Mouse (Mus musculus) hindbrain, embryonic 16.5 days (tissue): Measurements from ENCODE around the gene Rasgef1b. TPM values are rescaled to one million over a fixed set of nuclear protein-coding genes. Genes with fewer than 3 reads are reported as not detected.

ENCODE experiments used
- ATAC-seq: fragments of 200-750 bp; cut with Nextera tagmentation; 2 replicates; pipeline ENCODE4 v1.8.0; 2017; ENCODE audit warnings: moderate TSS enrichment, moderate library complexity
- H3K27ac ChIP-seq: fragments of 300-500 bp; sonication (generic); 2 replicates; pipeline ENCODE4 v1.5.1; 2014; ENCODE audit warnings: low read depth, mild to moderate bottlenecking, control low read depth, low read length, moderate library complexity
- H3K27me3 ChIP-seq: fragments of 300-500 bp; sonication (generic); replicated peaks from 2 replicates; pipeline ENCODE4 v1.6.1; 2014; ENCODE audit warnings: low read length; ENCODE audit not compliant: control insufficient read depth, insufficient read depth
- H3K36me3 ChIP-seq: fragments of 300-500 bp; sonication (generic); 2 replicates; pipeline ENCODE4 v1.6.1; 2014; ENCODE audit warnings: mild to moderate bottlenecking, low read length, moderate library complexity, mixed read lengths; ENCODE audit not compliant: control insufficient read depth, insufficient read depth
- H3K4me1 ChIP-seq: fragments of 300-500 bp; sonication (generic); 2 replicates; pipeline ENCODE4 v1.6.1; 2014; ENCODE audit warnings: low read depth, low read length; ENCODE audit not compliant: control insufficient read depth, insufficient read depth
- H3K4me2 ChIP-seq: fragments of 300-500 bp; sonication (generic); 2 replicates; pipeline ENCODE4 v1.6.1; 2014; ENCODE audit warnings: mild to moderate bottlenecking, low read length, control low read depth, moderate library complexity
- H3K4me3 ChIP-seq: fragments of 300-500 bp; sonication (generic); 2 replicates; pipeline ENCODE4 v1.5.1; 2014; ENCODE audit warnings: mild to moderate bottlenecking, low read length, control low read depth, moderate library complexity
- H3K9ac ChIP-seq: fragments of 300-500 bp; sonication (generic); 2 replicates; pipeline ENCODE4 v1.6.1; 2014; ENCODE audit warnings: low read depth, mild to moderate bottlenecking, control low read depth, low read length, moderate library complexity
- H3K9me3 ChIP-seq: fragments of 300-500 bp; sonication (generic); 2 replicates; pipeline ENCODE4 v1.6.1; 2014; ENCODE audit warnings: mild to moderate bottlenecking, low read length, moderate library complexity; ENCODE audit not compliant: control insufficient read depth
- WGBS: fragments of 180-500 bp; shearing (Covaris S2); extraction: QIAGEN DNeasy Blood & Tissue Kit; methylation state at CpG from one replicate; pipeline ENCODE4 v1.1.7; 2014; 5-methylcytosine and 5-hydroxymethylcytosine counted together
- polyA plus RNA-seq: library from polyadenylated mRNA; unstranded; fragments of >200 nt; fragmentation: Nextera tagmentation; extraction: Ambion mirVana; gene quantifications from 2 replicates; pipeline ENCODE4 v1.2.1, GENCODE M21; 2015

Rasgef1b gene
- polyA plus RNA-seq, 1 experiment from 2014 or later: 43.5 TPM

GRCm38 (mm10) chr5:99476640-99477419 lies 252.0 kb downstream of the Rasgef1b start:
- Histone ChIP-seq H3K4me2 (no peak overlapping the region), H3K27ac (no peak overlapping the region), H3K4me3 (no peak overlapping the region), H3K9me3 (no peaks in the 10 kb centered on the region), H3K36me3 (no peaks in the 10 kb centered on the region), H3K4me1 (peaks cover 7% of the 10 kb centered on the region), H3K27me3 (no peaks in the 10 kb centered on the region), H3K9ac (no peak overlapping the region)
- 89% methylated on average over 6 of the region's 6 CpGs for WGBS
- no peak for ATAC-seq

- 82% methylated on average over 5 of the region's 5 CpGs for WGBS
- Histone ChIP-seq H3K27ac (no peak overlapping the region), H3K9me3 (no peaks in the 10 kb centered on the region), H3K9ac (no peak overlapping the region), H3K27me3 (no peaks in the 10 kb centered on the region), H3K4me1 (no peaks in the 10 kb centered on the region; the same call in 1 of the 2 replicates), H3K36me3 (no peaks in the 10 kb centered on the region), H3K4me3 (no peak overlapping the region), H3K4me2 (no peak overlapping the region)
- ATAC-seq: no peak
These were observed 256.1 kb downstream of the Rasgef1b start for GRCm38 (mm10) chr5:99472607-99473335.

- no peak for ATAC-seq
- no peaks in the 10 kb centered on the region for H3K27me3 ChIP-seq
- H3K27ac ChIP-seq: no peak overlapping the region
- no peak overlapping the region for H3K4me2 ChIP-seq
- no peaks in the 10 kb centered on the region for H3K9me3 ChIP-seq
- H3K4me1 ChIP-seq: no peaks in the 10 kb centered on the region; the same call in 1 of the 2 replicates
- no peaks in the 10 kb centered on the region for H3K36me3 ChIP-seq
- no peak overlapping the region for H3K9ac ChIP-seq
- H3K4me3 ChIP-seq: no peak overlapping the region
- 79% methylated on average over 4 of the region's 4 CpGs for WGBS
These were observed 257.1 kb downstream of the Rasgef1b start for GRCm38 (mm10) chr5:99471790-99472189.

GRCm38 (mm10) chr5:99470613-99471012 lies 258.3 kb downstream of the Rasgef1b start:
- no peak overlapping the region for H3K4me3 ChIP-seq
- H3K27ac ChIP-seq: no peak overlapping the region
- H3K4me1 ChIP-seq: no peaks in the 10 kb centered on the region; the same call in 1 of the 2 replicates
- ATAC-seq: no peak
- H3K9ac ChIP-seq: no peak overlapping the region
- H3K4me2 ChIP-seq: no peak overlapping the region
- no peaks in the 10 kb centered on the region for H3K36me3 ChIP-seq
- H3K9me3 ChIP-seq: no peaks in the 10 kb centered on the region
- H3K27me3 ChIP-seq: no peaks in the 10 kb centered on the region

GRCm38 (mm10) chr5:99459007-99459406 lies 269.9 kb downstream of the Rasgef1b start:
- Histone ChIP-seq H3K9me3 (no peaks in the 10 kb centered on the region), H3K27me3 (no peaks in the 10 kb centered on the region), H3K9ac (no peak overlapping the region), H3K36me3 (no peaks in the 10 kb centered on the region), H3K4me1 (no peaks in the 10 kb centered on the region; the same call in 1 of the 2 replicates), H3K4me3 (no peak overlapping the region), H3K27ac (no peak overlapping the region), H3K4me2 (no peak overlapping the region)
- 87% methylated on average over 6 of the region's 6 CpGs for WGBS
- no peak for ATAC-seq

GRCm38 (mm10) chr5:99457291-99457690 lies 271.6 kb downstream of the Rasgef1b start:
- Histone ChIP-seq H3K9ac (no peak overlapping the region), H3K27ac (no peak overlapping the region), H3K4me3 (no peak overlapping the region), H3K27me3 (no peaks in the 10 kb centered on the region), H3K4me2 (no peak overlapping the region), H3K4me1 (peaks cover 2% of the 10 kb centered on the region; the same call in 1 of the 2 replicates), H3K9me3 (no peaks in the 10 kb centered on the region), H3K36me3 (no peaks in the 10 kb centered on the region)
- no peak for ATAC-seq
- WGBS: 92% methylated on average over 3 of the region's 3 CpGs

GRCm38 (mm10) chr5:99451939-99452338 lies 276.9 kb downstream of the Rasgef1b start:
- 57% methylated on average over 2 of the region's 2 CpGs for WGBS

GRCm38 (mm10) chr5:99451416-99451815 lies 277.4 kb downstream of the Rasgef1b start:
- H3K9ac ChIP-seq: no peak overlapping the region

More at GRCm38 (mm10) chr5:99451939-99452338, 276.9 kb downstream of the Rasgef1b start:
- ATAC-seq: no peak
- Histone ChIP-seq H3K9ac (no peak overlapping the region), H3K36me3 (no peaks in the 10 kb centered on the region), H3K4me2 (no peak overlapping the region), H3K27ac (no peak overlapping the region), H3K4me1 (peaks cover 2% of the 10 kb centered on the region; the same call in 1 of the 2 replicates), H3K4me3 (no peak overlapping the region), H3K9me3 (no peaks in the 10 kb centered on the region), H3K27me3 (no peaks in the 10 kb centered on the region)

GRCm38 (mm10) chr5:99450994-99451393 lies 277.9 kb downstream of the Rasgef1b start:
- no peak overlapping the region for H3K27ac ChIP-seq
- H3K4me1 ChIP-seq: peaks cover 2% of the 10 kb centered on the region; the same call in 1 of the 2 replicates

More at GRCm38 (mm10) chr5:99451416-99451815, 277.4 kb downstream of the Rasgef1b start:
- 33% methylated on average over 5 of the region's 5 CpGs for WGBS
- H3K9me3 ChIP-seq: no peaks in the 10 kb centered on the region
- peaks cover 2% of the 10 kb centered on the region; the same call in 1 of the 2 replicates for H3K4me1 ChIP-seq
- peak; percentile 71; the same call in 1 of the 2 replicates for ATAC-seq
- no peaks in the 10 kb centered on the region for H3K27me3 ChIP-seq
- no peak overlapping the region for H3K4me3 ChIP-seq
- no peaks in the 10 kb centered on the region for H3K36me3 ChIP-seq
- no peak overlapping the region for H3K27ac ChIP-seq
- H3K4me2 ChIP-seq: no peak overlapping the region

More at GRCm38 (mm10) chr5:99450994-99451393, 277.9 kb downstream of the Rasgef1b start:
- no peak overlapping the region for H3K4me2 ChIP-seq
- no peaks in the 10 kb centered on the region for H3K27me3 ChIP-seq
- H3K9me3 ChIP-seq: no peaks in the 10 kb centered on the region
- 52% methylated on average over 4 of the region's 4 CpGs for WGBS
- no peak overlapping the region for H3K9ac ChIP-seq
- no peak overlapping the region for H3K4me3 ChIP-seq
- ATAC-seq: no peak
- no peaks in the 10 kb centered on the region for H3K36me3 ChIP-seq
